ENCODE assay signal across 21 mouse cellular contexts in the genomic region with DNA sequence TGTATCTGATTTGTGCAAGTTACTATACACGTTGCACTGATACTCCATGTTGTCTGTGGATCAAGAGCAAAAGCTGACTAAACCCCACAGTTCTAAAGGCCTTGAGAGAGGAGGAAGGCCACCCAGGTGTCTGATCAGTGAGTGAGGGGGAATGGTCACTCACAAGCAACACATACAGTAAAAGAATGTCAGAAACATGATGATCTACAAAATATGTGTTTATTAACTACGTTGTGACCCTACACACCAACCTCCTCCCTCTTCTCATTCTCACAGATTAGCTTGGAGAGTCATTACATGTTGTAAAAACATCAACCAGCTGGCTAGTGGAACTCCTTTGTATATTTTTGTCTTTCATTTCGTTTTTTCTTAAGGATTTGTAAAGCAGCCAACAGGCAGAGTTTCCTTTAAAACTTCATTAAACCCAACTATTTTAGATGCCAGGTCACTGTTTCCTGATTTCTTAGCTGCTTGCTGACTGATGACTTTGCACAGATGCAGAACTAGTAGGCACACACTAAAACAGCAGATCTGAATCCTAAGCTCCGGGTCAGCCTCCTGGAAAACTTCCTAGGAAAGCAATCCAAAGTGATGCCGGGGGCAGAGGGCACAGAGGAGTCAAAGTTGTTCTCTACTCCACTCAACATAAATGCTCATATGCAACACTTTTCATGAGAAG.
DNase-seq lines count a peak whose midpoint lies in the region; ATAC-seq and TF ChIP-seq lines count a peak whose summit lies in the region.
"Had no signal": no experiment of that assay in that cellular context is flagged by ENCODE, and none has a peak within 500 bp of the region (broad histone marks: within the 10 kb centered on the region; RNA-seq: fewer than 3 reads in every experiment).

No protein-coding gene starts in this region.

- no peak overlapping the region for H3K4me2 ChIP-seq in heart, embryonic 13.5 days
- H3K4me2 ChIP-seq in kidney, embryonic 14.5 days (replicated peaks; ENCODE audit: low read depth, low read length): no peak overlapping the region
- H3K4me2 ChIP-seq in lung, embryonic 14.5 days: no peak overlapping the region
- H3K4me2 ChIP-seq: embryonic facial prominence, embryonic 15.5 days; heart, embryonic 11.5 days; hindbrain, embryonic 15.5 days; limb, embryonic 12.5 days; liver, embryonic 13.5 days; midbrain, embryonic 15.5 days had no signal

- H3K27ac ChIP-seq in heart, embryonic 13.5 days (replicated peaks): 0 out of 2 replicates have a peak overlapping the region, but pooled peaks have one; percentile 24
- H3K27ac ChIP-seq in kidney, embryonic 14.5 days (ENCODE audit: low read depth, low read length): peak overlapping the region; percentile 62; the same call in 1 of the 2 replicates
- peak overlapping the region; percentile 46; the same call in 1 of the 2 replicates for H3K27ac ChIP-seq in lung, embryonic 14.5 days (ENCODE audit: low read depth)
- H3K27ac ChIP-seq: embryonic facial prominence, embryonic 15.5 days; hindbrain, embryonic 15.5 days; limb, embryonic 12.5 days; liver, embryonic 13.5 days; midbrain, embryonic 15.5 days had no signal

- TF ChIP-seq CTCF in lung, embryonic 14.5 days (IDR thresholded peaks at IDR 0.05; ENCODE audit: low read depth): no peak

- WGBS in heart, embryonic 13.5 days: 50% methylated on average over 5 of the region's 5 CpGs
- WGBS in kidney, embryonic 14.5 days: 39% methylated on average over 5 of the region's 5 CpGs
- 36% methylated on average over 5 of the region's 5 CpGs for WGBS in lung, embryonic 14.5 days

- H3K9me3 ChIP-seq in heart, embryonic 13.5 days: no peaks in the 10 kb centered on the region
- no peaks in the 10 kb centered on the region for H3K9me3 ChIP-seq in kidney, embryonic 14.5 days (ENCODE audit: control insufficient read depth, low read length)
- no peaks in the 10 kb centered on the region for H3K9me3 ChIP-seq in lung, embryonic 14.5 days (ENCODE audit: low read depth, low read length)
- H3K9me3 ChIP-seq: embryonic facial prominence, embryonic 15.5 days; hindbrain, embryonic 15.5 days; limb, embryonic 12.5 days; liver, embryonic 13.5 days; midbrain, embryonic 15.5 days had no signal

- no peak overlapping the region for H3K4me3 ChIP-seq in heart, embryonic 13.5 days
- H3K4me3 ChIP-seq in kidney, embryonic 14.5 days (ENCODE audit: low read length): no peak overlapping the region
- H3K4me3 ChIP-seq in lung, embryonic 14.5 days (ENCODE audit: low read depth, low read length): no peak overlapping the region
- H3K4me3 ChIP-seq: embryonic facial prominence, embryonic 15.5 days; hindbrain, embryonic 15.5 days; limb, embryonic 12.5 days; liver, embryonic 13.5 days; midbrain, embryonic 15.5 days had no signal

- DNase-seq in heart, adult 8-10 months (ENCODE audit: low spot score): no peak
- peak; percentile 91 for DNase-seq in lung, embryonic 14.5 days
- peak; percentile 22 to 66 for DNase-seq in lung, postnatal 4 days
- no peak for DNase-seq in neural tube, embryonic 10.5 days (ENCODE audit: extremely low spot score, low spot score)
- DNase-seq in spleen, postnatal 10 days (ENCODE audit: low spot score in 2 of 2): no peak
- DNase-seq in gastrocnemius, adult 8-10 months (ENCODE audit: low spot score in 2 of 2): no peak
- DNase-seq: adrenal gland, postnatal 10 days; cerebellum, adult 18-20 months; gastrocnemius, postnatal 25 days; layer of hippocampus, adult 9-11 months; liver, embryonic 13.5 days; thymus, postnatal 36 days had no signal

- peaks cover 37% of the 10 kb centered on the region for H3K4me1 ChIP-seq in heart, embryonic 13.5 days
- H3K4me1 ChIP-seq in kidney, embryonic 14.5 days (ENCODE audit: control insufficient read depth, insufficient read depth, low read length): 0 out of 2 replicates have a peak, but pooled peaks cover 4% of the 10 kb centered on the region
- peaks cover 3% of the 10 kb centered on the region; the same call in 1 of the 2 replicates for H3K4me1 ChIP-seq in lung, embryonic 14.5 days (ENCODE audit: insufficient read depth)
- H3K4me1 ChIP-seq: embryonic facial prominence, embryonic 15.5 days; hindbrain, embryonic 15.5 days; liver, embryonic 13.5 days; midbrain, embryonic 15.5 days had no signal

- 0 out of 2 replicates have a peak, but pooled peaks cover 3% of the 10 kb centered on the region for H3K36me3 ChIP-seq in heart, embryonic 13.5 days
- no peaks in the 10 kb centered on the region for H3K36me3 ChIP-seq in kidney, embryonic 14.5 days (ENCODE audit: control insufficient read depth, insufficient read depth, low read length)
- H3K36me3 ChIP-seq in lung, embryonic 14.5 days (ENCODE audit: insufficient read depth): no peaks in the 10 kb centered on the region
- H3K36me3 ChIP-seq: embryonic facial prominence, embryonic 15.5 days; hindbrain, embryonic 15.5 days; limb, embryonic 12.5 days; liver, embryonic 13.5 days; midbrain, embryonic 15.5 days had no signal

- no peak overlapping the region for H3K9ac ChIP-seq in heart, embryonic 13.5 days
- H3K9ac ChIP-seq in kidney, embryonic 14.5 days (ENCODE audit: low read depth, low read length): no peak overlapping the region
- no peak overlapping the region for H3K9ac ChIP-seq in lung, embryonic 14.5 days
- H3K9ac ChIP-seq: embryonic facial prominence, embryonic 15.5 days; hindbrain, embryonic 15.5 days; limb, embryonic 12.5 days; liver, embryonic 13.5 days; midbrain, embryonic 15.5 days had no signal

- ATAC-seq in heart, embryonic 13.5 days (ENCODE audit: extremely low read depth, insufficient number of reproducible peaks, low FRiP score, low TSS enrichment): no peak
- no peak for ATAC-seq in kidney, embryonic 14.5 days (ENCODE audit: low FRiP score, low TSS enrichment)
- ATAC-seq in lung, embryonic 14.5 days (ENCODE audit: insufficient read depth): peak; percentile 88
- ATAC-seq: intestine, embryonic 16.5 days; midbrain, embryonic 15.5 days had no signal

- no peaks in the 10 kb centered on the region for H3K27me3 ChIP-seq in heart, embryonic 13.5 days (replicated peaks)
- H3K27me3 ChIP-seq in kidney, embryonic 14.5 days (ENCODE audit: control insufficient read depth, insufficient read depth, low read length): no peaks in the 10 kb centered on the region
- no peaks in the 10 kb centered on the region for H3K27me3 ChIP-seq in lung, embryonic 14.5 days (ENCODE audit: insufficient read depth, low read length)
- H3K27me3 ChIP-seq: CH12.LX; embryonic facial prominence, embryonic 15.5 days; hindbrain, embryonic 15.5 days; limb, embryonic 12.5 days; liver, embryonic 13.5 days; midbrain, embryonic 15.5 days had no signal

Comparison
In these comparisons a context has a peak if more than half of its experiments do, and no peak if none do; other contexts are left out.
1. DNase-seq: peak in lung, embryonic 14.5 days (single experiment) and lung, postnatal 4 days (2 of 2); none in heart, adult 8-10 months (single experiment), neural tube, embryonic 10.5 days (single experiment), spleen, postnatal 10 days (0 of 2) and gastrocnemius, adult 8-10 months (0 of 2).
2. Peak in every context shown above with its lines, with median percentiles within 50 percentile points of each other: H3K27ac ChIP-seq.